Mouse (Mus musculus) natural killer cell, adult 2 months (primary cell): ENCODE data around the gene Acta2.
A peak's percentile ranks its signal among the peaks of the same experiment; 100 is the strongest.

ENCODE experiments used
- DNase-seq, 2 experiments: peaks; one replicate each; pipeline ENCODE4 v3.0.0; 2022; ENCODE audit warnings: low spot score in 2 of 2

The Acta2 gene

DNA sequence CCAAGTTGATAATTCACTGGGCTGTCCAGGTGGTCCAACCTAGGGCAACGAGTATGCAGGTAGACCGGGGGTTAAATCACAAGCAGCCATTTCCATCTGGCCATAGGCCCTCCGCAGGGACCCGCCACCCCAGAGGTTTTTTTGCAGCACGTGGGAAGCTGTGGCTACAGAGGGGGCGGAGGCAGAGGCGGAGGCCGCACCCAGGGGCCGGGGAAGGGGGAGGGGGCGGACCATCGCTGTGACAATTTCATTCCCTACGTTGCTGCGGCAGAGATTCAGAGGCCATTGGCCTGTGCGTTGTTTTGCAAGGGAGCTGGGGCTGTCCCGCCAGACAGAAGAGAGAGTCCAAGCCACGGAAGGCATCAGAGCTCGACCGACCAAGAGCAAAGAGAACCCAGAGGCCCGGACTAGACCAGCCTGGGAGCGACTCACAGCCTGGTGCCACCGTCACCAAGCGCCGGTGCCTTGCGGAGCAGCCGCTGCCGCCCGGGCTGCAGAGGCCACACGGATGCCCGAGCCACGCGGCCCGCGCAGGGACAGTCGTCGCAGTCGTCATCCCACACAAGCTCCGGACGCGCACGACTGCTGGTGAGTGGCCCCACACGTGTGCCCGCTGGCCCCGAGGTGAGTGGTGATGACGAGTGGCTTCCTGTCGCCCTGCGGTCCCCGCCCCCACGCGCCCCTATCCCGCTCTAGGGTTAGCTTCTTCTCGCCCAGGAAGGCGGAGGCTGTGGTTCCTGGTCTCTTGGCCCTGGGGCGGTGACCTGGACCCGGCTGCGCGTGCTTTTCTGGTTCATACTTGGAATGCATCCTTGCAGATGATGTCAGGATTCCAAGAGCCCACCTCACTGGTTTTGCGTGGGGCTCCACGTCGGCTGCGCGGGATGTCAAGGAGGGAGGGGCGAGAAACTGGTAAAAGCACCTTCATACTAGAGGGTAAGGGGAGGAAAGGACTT lies 63.1 kb downstream of the Acta2 start, which contains the start of gene Stambpl1:
Gene Stambpl1, plus strand, starts transcription at position 222 of the 956 bp plus-strand sequence.
- peak; percentile 78 to 88 for DNase-seq

DNA sequence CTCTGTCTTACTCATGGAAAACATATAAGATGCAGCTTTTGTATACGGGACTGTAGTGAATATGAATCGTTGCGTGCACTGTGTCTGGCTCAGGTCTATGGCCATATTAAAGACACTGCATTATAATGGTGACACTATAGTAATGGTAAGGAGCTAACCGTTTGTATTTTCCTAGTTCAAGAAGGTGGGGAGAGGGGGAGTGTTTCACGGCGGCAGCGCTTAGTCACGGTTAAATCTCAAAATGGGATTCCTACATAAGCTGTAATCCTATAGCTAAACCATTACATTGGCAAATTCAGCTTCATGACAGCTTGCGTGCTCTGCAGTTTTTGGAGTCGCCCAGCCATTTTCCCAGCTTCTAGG lies 63.8 kb downstream of the Acta2 start:
- no peak for DNase-seq
